Mouse (Mus musculus): ENCODE data around the gene Fam83e.

Gene Fam83e

DNA sequence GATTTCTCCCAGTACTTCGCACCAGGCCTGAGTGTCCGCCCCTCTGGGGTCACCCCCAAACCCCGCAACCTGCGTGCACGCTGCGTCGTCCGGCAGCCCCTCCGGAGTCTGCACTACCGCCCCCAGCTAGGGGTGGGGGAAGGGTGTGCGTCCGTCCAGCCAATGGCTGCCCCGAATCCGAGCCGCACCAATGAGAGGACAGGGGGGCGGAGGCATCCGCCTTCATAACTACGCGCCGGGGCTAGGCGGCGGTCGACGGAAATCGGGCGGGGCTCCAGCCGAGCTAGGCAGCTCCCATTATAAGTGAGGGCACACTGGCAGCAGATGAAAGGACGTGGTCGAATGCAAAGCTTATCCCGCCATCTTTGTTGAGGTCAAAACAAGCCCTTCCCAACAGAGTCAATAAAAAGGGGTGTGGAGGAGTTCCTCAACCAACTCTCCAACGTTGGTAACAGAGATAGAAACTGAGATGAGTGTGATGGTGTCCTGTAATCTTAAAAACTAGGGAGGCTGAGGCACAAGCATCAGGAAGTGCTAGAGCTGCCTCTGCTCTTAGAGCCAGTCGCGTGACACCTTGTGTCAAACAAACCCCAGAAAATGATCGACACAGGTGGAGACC, 5.8 kb upstream of the Fam83e start, which contains the start of gene Rpl18:
Gene Rpl18 (plus strand): TSS at position 368 of the 619 bp plus-strand sequence.
- peak; percentile 91 for DNase-seq (ENCODE audit: low spot score)

DNA sequence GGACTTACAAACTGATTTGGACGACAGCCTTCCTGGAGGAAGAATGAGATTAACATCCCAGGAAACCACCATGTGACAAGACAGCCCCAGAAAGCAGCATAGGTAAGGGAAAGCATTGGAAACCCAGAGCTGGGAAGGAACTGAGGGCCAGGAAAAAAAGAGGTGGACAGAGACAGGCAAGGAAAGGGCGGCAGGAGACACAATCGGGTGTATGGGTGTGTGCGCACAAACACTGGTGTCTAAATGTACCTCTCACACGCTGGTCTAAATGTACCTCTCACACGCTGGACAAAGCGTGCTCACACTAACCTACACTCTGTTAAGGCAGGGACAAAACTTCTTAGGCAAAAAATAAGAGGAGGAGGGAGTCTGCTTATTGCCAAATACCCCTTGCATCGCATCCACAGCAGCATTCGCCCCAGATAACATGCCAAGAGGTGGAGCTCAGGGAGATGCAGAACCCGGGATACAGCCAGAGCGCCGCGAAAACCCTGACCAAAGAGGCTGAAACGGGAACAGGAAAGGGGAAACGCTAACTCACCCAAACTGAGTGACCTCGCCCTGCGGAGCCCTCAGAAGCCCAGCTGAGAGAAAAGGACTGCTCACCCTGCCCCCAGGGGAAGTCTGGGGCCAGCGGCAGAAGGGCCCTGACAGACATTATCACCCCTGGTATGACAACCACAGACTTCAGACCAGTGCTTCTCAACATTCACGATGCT, 5.1 kb upstream of the Fam83e start:
- no peak for DNase-seq (ENCODE audit: low spot score)

DNA sequence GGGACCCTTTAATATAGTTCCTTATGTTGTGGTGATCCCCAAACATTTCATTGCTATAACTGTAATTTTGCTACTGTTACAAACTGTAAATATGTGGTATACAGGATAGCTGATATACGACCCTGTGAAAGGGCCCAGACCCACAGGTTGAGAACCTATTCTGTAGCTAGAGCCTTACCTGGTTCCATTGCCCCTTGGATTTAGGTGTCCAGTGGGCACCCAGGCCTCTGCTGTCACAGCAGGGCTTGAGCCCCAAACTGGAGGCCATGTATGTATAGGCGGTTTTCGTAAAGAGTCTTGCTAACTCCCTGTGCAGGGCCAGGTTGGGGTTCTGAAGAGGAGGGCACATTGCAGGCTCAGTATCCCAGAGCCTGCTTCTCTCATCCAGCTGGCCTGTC, 4.6 kb upstream of the Fam83e start:
- no peak for DNase-seq (ENCODE audit: low spot score)

DNA sequence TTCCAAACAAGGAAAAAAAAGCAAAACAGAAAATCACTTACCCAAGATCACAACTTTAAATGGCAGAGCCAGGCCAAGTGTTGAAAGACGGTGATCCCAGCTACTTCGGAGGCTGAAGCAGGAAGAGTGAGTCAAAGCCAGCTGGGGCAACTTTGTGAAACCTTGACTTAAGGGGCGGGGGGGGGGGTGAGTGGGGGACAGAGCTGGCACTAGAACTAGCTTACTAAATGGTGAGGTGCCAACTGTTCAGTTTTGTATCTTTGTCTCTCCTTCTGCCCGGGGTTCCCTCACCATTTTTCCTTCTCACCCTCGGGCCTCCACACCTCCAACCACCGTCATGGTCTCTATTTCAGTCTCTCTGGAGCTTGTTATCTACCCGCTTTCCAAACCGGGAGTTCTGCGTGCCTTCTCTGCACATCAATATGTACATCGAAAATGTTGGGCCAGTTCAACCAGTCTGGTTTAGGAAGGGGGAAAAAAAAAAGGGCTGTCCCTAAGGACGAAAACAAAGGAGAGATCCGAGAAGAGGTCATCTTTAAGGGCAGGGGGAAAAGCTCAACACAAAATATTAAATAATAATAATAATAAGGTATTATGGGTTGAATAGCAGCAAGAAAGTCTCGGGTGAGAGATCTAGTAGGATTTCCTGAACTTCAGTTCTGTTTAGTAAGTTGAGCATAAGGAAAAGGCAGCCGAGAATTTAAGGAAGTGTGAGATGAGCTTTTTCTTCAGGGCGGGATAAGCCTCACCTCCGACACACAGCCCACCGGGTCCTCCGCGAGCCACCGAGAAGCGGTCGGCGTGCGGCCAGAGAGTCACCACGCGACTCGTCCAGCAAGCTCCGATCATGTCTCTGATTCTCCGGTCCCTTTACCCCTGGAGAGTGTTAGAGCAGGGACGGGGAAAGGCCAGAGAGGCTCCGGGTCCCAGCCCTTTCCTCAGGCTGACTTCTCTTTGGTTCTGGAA, 3.8 kb upstream of the Fam83e start:
- DNase-seq (ENCODE audit: low spot score): no peak

DNA sequence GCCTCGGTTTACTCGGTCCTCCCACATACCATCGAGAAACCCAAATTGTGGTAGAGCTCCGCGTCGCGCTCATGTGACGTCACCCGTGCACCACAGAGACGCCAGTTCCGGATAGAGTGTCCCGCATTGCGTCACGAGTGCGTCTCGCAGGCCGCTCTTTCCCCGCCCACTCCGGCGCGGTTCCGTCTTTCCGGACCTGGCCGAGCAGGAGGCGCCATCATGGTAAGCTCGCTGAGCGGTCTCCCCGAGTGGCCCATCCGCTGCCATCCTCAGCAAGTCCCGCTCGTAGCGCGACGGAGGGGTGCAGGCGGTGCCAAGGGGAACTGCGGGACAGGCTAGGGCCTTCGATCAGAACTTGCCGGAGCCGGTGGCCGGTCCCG, 3.1 kb upstream of the Fam83e start, which contains the start of gene Sphk2:
Gene Sphk2 (minus strand): TSS at position 85 of the 380 bp plus-strand sequence.
- DNase-seq (ENCODE audit: low spot score): peak; percentile 94

DNA sequence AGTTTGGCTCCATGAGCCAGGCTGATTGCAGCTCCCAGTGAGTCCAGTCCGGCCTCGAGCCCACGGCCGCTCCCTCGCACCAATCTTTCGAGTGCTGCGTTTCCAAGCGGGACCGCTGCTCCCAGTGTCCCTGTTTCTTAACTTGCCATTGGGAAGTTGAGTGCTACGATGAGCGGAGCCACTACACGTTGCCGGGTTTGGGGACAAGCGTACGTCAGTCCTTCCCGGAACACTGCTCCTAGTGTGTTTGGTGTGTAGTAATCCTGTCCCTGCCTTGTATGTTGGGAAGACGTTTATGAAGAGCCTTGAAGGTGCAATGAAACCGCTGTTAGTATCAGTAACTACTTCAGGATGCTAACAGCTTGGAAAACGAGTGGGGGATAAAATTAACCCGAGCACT, 2.7 kb upstream of the Fam83e start:
- no peak for DNase-seq (ENCODE audit: low spot score)

DNA sequence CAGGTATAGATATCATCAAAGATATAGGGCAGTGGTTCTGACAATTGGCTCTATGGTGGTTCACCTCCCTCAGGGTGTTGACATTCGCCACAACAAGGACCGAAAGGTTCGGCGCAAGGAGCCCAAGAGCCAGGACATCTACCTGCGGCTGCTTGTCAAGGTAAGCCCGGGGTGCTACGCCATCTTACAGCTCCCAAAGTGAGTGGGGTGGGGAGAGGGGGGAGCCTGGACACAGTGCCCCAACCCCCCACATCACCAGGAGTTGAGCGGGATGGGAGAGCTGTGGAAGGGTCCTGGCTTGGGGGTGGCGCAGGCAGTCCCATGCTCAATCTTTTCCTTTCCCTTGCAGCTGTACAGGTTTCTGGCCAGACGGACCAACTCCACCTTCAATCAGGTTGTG, 1.8 kb upstream of the Fam83e start:
- no peak for DNase-seq (ENCODE audit: low spot score)

DNA sequence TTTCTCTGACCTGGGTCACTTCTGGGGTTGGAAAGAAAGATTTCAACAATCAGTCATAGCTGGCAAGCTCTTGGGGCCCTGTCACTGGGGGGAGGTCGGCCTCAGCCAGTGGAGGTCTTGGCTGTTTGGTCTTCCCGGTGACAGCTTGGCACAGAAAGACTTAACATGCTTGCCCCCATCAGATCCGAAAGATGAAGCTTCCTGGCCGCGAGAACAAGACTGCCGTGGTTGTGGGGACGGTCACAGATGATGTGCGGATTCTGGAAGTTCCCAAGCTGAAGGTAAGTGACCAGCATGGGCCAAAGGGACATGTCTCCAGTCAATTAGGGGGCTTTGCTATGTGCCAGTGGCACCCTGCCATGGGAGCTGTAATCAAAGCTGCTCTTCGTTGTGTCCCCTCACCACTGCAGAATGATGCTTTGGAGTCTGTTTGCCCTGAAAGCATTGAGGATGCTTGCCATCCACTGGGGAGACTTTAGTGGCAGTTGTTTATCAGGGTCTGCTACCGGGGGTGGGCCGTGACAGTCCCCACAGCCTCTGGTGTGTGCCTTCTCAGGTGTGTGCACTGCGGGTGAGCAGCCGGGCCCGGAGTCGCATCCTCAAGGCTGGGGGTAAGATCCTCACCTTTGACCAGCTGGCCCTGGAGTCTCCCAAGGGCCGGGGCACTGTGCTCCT, 1.1 kb upstream of the Fam83e start:
- DNase-seq (ENCODE audit: low spot score): no peak

DNA sequence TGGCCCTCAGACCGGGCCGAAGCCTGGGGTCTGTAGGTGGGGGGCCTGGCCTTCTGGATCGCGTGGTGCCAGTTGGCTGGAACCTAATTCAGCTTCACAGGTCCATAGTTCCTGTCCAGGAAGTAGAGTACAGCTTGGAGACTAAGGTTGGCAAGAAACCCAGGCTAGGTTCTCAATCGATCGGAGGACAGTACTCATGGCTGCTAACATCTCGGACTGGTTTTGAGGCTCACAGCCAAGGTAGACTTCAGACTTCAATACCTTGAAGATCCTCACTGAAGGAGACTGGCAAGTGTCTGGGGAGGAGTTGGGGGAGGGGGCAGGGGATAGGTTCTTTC, 191 bp downstream of the Fam83e start:
- no peak for DNase-seq (ENCODE audit: low spot score)

DNA sequence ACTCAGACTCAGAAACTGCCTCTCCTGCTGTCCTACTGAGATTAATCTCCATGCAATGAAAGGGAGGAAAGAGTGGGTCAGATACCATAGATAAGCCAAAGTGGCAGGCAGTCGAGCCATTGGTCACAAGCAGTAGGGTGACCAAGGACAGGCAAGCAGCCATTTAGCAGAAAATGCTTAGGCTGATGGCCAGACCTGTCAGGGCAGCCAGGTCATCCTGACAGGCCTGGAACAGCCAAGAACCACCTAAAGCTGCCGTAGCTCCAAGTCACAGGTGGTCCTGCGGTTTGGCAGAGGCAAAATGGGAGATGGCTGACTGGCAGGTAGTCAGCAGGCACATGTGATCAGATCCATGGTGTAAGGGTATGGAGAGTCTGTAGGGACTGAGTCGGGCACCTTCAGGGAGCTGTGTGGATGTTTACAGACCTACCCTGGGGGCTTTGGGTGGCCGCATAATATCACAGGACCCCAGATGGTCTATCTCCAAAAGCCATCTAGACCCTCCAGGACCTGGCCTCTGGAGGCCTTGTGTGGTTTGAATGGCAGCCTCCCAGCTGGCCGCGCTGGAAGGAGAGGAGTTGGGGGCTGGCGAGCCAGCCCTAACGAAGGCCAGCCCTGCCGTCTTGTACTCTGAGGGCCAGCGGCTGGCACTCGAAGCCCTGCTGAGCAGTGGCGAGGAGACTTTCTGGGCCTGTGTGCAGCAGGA, 783 bp downstream of the Fam83e start:
- no peak for DNase-seq (ENCODE audit: low spot score)

DNA sequence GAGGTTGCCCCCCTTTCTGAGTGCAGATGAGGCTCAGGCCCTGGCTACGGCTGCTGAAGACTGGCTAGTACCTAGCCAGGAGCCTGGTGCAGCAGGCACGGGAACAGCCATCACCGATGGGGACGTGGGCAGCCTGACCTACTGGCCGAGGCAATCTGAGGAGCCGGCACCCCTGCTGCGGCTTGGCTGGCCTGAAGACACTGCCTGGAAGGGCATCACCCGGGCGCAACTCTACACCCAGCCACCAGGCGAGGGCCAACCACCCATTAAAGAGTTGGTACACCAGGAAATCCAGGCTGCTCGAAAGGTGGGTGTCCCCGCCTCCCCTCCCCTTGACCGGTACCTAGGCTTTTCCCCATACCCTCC, 1.3 kb downstream of the Fam83e start:
- no peak for DNase-seq (ENCODE audit: low spot score)

DNA sequence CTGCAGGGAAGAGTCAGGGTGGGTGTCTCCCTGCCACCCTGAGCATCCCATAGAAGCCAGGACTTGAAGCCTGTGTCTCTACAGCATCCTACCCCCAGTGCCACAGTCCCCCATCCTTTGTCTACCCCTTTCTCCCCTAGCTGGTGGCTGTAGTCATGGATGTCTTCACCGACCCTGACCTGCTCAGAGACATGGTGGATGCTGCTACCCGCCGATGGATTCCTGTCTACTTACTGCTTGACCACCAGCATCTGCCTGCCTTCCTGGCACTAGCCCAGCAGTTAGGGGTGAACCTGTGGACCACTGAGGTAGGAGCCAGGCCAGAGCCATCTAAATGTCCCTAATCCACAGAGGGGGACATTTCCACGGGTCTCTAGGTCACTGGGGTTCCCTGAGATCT, 2.3 kb downstream of the Fam83e start:
- no peak for DNase-seq (ENCODE audit: low spot score)

DNA sequence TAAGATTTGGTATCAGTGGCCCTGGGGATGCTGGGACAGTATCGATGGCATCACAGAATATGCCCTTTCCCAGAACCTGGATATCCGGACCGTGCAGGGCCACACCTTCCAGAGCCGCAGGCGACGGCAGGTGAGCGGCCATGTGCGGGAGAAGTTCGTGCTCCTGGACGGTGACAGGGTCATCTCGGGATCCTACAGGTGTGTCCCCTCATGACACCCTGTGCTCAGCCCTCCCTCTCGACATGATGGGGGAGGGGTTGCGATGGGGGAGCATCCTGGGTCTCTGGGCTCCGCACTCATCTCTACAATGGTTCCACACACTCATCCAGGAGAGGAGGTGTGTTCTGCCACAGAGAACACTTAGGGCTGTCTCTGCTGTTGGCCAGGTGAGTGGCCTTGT, 2.8 kb downstream of the Fam83e start:
- DNase-seq (ENCODE audit: low spot score): no peak

DNA sequence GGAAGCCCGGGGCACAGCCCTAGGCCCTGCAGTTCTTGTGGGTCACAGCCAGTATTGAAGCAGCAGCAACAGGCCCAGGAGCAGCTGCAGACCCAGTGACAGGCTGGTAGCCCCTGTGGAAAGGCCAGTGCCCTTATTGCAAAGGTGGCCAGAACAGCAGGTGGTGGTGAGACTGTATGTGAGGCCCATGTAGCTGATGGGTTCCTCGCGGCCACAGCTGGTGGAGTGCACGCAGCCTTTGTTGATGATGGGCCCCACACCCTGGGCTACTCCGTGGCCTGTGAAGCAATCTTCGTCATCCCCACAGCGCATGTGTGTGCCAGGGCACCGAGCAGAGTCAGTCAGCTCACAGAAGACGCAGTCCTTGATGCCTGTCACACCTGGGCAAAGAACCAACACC, 4.1 kb downstream of the Fam83e start:
- DNase-seq (ENCODE audit: low spot score): no peak

DNA sequence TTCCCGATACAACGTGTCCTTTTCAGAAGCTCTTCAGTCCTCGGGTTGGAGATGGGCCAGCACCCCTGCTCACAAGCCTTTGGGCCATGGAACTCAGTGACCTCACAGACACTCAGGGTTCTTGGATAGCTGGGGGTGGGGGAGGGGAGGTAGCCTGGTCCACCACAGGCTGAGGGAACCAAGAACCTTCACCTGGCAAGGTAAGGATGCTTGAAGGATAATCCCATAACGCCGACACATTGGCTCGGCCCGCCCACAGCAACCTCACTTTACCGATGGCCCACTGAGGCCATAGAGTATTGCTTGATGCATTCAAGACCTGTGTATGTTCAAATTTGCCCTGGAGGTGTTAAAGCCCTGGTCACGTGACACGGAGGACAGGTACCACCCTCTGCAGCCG, 4.7 kb downstream of the Fam83e start, which contains the start of gene Spaca4:
Gene Spaca4 (minus strand): TSS at position 101 of the 400 bp plus-strand sequence.
- DNase-seq (ENCODE audit: low spot score): no peak

DNA sequence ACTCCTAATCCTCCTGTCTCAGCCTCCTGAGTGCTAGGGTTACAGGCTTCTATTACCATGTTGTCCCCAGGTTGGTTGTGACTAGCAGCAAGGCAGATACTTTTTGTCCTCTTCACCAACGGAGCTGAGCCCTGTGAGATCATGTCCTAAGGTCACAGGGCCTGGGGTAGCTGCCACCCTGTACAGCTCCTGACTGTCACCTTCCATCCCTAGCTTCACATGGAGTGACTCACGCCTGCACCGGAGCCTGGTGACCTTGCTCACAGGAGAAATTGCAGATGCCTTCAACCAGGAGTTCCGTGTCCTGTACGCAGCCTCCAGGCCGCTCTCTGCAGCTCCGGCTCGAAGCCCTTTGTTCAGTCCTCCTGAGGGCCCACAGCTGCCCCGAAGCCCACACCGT, 5.4 kb downstream of the Fam83e start:
- no peak for DNase-seq (ENCODE audit: low spot score)

DNA sequence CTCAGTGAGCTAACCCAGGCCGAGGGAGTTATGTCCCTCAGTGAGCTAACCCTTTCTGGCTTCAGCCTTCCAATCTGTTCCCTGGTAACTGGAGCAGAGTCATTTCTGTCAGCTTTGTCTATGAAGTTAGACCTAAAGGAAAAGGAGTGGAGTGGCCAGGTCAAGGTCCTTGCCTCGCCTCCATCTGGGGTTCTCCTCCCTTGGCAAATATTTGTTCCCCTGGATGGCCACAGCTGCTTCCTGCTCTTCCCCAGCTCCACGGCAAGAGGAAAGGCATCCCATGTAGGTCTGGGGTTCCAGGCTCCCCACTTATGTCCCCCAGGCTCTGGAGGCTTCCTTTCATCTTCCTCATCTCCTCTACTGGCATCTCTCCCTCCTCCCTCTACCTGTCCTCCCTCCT, 6.6 kb downstream of the Fam83e start:
- DNase-seq (ENCODE audit: low spot score): no peak

DNA sequence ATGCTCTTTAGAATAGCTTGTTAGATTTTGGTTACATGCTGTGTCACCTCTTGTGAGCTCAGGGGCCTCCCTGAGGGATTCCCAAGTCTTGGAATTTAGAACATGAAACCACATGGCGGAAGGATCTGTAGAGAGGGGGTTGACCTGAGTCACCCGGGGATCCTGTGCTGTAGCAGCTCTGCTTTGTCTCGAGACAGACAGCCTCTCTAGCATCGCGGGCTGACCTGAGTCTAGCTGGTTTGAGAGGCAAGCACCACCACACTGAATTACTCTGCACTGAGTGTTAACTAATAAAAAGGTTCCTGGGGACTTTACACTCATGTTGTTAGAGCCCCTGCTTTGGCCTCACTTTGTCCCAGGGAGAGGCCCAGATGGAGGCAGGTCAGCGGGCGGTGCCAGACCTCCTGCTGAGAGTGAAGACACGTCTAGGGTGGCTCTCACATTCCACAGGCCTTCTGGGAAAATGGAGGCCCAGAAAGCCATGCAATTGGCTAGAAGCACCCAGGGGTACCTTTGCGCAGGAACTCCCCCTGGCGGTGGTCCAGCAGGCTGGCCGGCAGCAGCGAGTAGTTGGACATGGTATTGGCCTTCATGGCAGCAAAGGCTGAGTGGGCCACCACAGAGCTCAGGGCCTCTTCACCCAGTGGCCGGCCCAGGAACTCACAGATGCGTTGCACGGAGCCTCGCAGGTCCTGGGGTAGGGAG, 9.9 kb downstream of the Fam83e start:
- DNase-seq (ENCODE audit: low spot score): no peak

DNA sequence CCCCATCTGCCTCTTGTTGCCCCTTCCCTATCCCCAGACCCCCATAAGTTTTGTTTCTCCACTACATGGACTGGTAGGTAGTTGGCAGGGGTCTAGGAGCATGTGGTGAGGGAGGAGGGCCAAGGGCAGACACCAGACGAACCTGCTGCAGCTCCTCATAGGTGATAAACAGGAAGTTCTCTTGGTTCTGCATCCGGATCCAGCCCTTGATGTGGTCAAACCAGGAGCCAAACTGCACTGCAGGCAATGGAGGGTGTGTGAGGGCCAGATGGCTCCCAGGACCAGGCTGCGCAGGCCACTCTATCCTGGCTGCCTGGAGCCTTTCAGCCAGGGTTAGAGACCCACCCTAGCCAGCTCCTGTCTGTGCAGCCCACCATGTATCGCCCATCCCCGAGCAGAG, 12.5 kb downstream of the Fam83e start:
- no peak for DNase-seq (ENCODE audit: low spot score)

DNA sequence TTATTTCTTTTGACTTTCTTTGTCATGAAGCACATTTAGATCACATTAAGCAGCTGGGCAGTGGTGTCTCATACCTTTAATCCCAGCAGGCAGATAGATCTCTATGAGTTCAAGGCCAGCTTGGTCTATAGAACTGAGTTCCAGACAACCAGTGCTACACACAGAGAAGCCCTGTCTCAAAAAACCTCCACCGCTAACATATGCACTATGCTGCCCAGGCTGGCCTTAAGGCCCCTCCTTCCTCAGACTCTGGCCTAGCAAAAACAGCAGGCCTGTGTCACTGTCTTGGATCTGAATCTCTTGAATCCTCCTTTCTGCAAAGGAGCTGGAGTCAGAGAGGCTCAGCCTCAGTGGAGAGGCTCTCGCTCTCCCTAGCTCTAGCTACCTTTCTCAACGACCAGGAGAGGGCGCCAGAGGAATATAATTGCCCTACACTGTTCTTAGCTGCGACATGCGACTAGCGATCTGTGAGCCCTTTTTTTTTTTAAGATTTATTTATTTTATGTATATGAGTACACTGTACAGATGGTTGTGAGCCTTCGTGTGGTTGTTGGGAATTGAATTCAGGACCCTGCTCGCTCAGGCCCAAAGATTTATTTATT, 18.3 kb downstream of the Fam83e start:
- DNase-seq (ENCODE audit: low spot score): no peak

DNA sequence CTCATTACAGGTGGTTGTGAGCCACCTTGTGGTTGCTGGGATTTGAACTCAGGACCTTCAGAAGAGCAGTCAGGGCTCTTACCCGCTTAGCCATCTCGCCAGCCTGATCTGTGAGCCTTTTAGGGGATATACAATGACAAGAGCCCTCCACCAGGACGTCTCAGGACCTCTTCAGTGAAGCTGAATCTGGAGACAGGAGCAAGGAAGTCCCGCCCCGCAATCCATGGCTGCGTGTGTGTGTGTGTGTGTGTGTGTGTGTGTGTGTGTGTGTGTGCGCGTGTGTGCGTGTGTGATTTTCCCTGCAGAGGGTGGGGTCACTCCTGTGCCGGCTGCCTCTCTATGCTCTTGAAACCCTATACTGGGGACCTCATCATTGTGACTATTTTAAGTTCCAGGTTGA, 18.8 kb downstream of the Fam83e start:
- DNase-seq (ENCODE audit: low spot score): no peak
